Mouse (Mus musculus) ovary, postnatal 36 days (tissue): ENCODE results near the gene Slc47a1.

Experiments used
- DNase-seq: peaks from one replicate; pipeline ENCODE4 v3.0.0; 2022; ENCODE audit warnings: low spot score, mixed read lengths

The Slc47a1 gene

GRCm38 (mm10) chr11:61368668-61369067 lies 9.5 kb downstream of the Slc47a1 start:
- DNase-seq: no peak

- no peak for DNase-seq
Observed at GRCm38 (mm10) chr11:61366517-61367273, 11.4 kb downstream of the Slc47a1 start.

- DNase-seq: no peak
Observed at GRCm38 (mm10) chr11:61365938-61366337, 12.2 kb downstream of the Slc47a1 start.

- no peak for DNase-seq
Observed at GRCm38 (mm10) chr11:61364096-61364495, 14.0 kb downstream of the Slc47a1 start.

- DNase-seq: no peak
Observed at GRCm38 (mm10) chr11:61361515-61362190, 16.5 kb downstream of the Slc47a1 start.

DNA sequence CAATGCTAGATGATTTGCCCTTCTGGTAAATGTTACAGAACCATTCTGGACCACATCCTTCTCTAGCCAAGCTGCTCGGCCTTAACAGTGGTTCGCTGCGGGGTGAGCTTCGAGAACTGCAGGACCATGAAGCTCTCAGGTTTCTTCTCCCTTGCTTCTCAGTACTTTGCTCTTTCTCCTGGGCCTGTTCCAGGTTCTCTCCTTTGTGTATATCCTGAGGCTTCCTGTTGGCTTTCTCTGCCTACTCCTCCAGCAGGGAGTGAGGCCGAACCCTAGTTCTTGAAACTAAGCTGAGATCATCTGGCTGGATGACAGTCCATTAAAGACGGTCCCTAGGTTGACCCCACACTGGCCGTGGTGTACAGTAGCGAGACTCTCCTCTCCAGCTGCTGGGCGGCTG lies 21.5 kb downstream of the Slc47a1 start:
- no peak for DNase-seq

GRCm38 (mm10) chr11:61356111-61356510 lies 22.0 kb downstream of the Slc47a1 start:
- no peak for DNase-seq

DNA sequence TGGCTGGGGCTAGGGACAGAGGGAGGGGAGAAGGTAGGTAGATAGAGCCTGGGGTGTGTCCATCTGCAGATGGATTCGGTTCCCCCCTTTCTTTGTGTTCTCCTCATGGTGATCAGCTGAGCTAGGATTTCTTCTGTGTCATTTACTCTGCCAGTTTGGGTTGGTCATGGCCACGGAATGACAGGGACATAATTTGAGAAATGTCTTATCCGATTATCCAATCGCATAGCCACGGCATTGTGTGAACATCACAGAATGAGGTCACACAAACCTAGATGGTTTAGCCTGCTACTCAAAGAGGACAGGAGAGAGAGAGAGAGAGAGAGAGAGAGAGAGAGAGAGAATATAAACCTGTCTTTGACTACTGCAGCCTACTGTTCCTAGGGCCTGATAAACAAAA lies 22.8 kb downstream of the Slc47a1 start:
- no peak for DNase-seq

- no peak for DNase-seq
Observed at GRCm38 (mm10) chr11:61354346-61354745, 23.8 kb downstream of the Slc47a1 start.

DNA sequence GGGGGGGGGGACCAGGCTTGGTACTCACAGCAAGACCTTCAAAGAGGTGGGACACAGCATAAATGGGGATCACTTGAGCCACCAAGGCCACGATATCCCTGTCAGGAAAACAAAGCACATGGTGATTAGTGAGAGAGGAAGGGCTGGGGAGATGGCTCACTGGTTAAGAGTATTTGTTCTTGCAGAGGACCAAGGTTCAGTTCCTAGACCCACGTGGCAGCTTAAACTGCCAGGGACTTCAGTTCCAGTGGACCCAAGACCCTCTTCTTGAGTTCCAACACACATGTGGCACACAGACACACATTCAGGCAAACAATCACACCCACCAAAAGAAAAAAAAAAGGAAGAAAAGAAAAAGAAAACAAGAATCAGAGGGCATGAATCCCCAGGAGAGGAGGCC lies 25.1 kb downstream of the Slc47a1 start:
- DNase-seq: no peak

DNA sequence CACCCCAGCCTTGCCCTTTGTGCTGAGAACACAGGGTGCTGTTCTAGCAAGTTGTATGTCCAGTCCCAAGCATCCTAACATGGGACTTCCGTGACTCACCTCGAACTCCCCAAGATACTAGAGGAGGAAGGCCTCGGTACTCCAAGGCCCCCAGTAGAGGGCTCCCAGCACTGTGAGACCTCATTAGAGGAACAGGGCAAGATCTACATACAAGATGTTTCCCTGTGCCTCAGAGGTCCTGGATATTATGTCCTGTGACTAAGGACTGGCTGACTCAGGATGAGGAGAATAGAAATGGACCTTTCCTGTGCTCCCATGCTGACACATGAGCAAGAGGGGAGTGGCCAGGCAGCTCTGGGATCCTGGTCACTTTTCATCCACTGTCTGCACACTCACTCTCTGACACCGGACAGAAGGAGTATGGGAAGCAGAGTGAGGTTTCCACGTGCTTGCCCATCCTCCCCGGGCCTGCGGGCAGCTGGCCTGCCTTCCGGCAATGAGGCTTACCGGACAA lies 25.9 kb downstream of the Slc47a1 start:
- no peak for DNase-seq

DNA sequence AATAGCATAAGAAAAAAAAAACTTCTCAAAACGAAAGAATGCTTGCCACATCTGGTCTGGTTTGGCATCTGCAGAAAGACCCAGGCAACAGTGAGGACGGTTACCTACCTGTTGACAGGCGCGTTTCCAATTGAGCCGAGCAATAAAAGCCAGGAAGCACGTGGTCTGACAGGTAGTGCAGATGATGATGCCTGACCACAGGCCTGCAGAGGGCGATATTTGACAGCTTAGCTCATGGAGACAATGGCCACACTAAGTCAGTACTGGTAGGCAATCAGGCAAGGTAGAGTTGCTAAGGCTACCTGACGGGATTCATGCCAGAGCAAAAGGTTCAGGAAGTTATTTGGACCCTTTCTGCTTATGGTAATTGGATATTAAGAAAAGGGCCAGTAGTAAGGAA lies 28.8 kb downstream of the Slc47a1 start:
- peak; percentile 60 for DNase-seq

GRCm38 (mm10) chr11:61346133-61346532 lies 32.0 kb downstream of the Slc47a1 start:
- no peak for DNase-seq

- peak; percentile 44 for DNase-seq
Observed at GRCm38 (mm10) chr11:61342505-61343420, 35.4 kb downstream of the Slc47a1 start, which contains the start of gene Slc47a2. TSS of gene Slc47a2 (minus strand) at chr11:61342860.

DNA sequence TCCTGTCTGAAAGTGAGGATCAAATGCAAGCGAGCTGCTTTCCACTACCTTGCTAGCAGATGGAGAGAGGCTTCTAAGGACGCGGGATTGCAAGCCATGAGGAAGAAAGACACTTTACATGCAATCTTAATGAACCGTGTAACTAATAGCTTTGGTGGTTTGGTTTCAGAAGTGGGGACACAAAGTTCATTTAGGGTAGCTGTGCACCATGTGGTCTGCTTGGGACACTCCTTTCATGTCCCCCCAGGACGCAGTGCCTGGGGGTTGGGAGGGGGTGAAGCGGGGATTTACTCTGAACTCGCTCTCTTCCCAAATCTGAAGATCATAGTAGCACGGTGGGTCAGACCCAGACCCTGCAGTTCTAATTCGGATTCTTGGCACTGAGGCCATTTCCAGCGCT lies 36.2 kb downstream of the Slc47a1 start:
- no peak for DNase-seq

DNA sequence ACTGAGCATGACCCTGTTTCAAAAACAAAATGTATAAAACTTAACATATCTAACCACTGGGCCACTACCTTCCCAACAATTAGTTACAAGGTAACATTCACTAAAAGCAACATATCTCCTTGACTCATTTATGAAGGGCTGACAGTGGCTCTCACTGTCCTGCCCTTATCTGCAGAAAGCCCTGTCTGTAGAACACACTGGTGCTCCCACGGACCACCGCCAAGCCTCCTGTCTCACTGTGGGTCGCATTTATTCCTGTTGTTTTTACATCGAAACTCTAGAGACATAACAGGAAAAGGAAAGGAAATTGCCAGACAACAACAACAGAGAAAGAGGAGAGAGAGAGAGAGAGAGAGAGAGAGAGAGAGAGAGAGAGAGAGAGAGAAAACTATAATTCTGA lies 36.9 kb downstream of the Slc47a1 start:
- DNase-seq: no peak

DNA sequence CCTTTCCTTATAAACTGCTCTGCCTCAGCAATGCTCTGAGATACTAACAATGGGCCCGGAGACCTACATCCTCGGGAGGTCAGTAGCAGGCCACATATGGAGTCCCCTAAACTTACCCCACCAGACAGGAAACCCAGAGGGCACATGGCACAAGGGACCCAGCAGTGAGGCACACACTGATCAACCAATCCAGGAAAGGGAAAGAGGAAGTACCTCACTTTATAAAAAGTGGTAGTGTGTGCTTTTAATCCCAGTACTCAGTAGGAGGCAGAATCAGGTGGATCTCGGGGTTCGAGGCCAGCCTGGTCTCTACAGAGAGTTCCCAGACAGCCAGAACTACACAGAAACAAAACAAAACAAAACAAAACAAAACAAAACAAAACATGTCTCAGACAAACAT lies 37.8 kb downstream of the Slc47a1 start:
- DNase-seq: no peak

DNA sequence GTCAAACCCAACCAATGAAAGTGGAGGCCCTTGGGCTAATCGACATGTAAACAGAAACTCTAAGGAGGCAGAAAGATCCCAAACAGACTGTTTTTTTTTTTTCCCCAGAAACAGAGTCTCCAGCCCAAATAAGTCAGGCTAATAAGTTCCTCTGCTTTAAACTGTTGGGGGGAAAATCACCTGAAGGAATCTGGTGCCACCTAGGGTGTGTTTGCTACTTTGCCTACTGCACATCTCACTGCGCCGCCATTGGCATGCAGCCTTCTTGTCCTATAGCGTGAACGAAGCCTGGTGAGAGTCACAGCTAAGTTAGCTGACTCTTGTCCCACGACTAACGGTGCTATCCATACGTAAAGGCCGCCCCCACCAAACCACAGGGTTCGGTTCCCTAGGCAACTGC lies 40.6 kb downstream of the Slc47a1 start:
- DNase-seq: no peak

- DNase-seq: no peak
Observed at GRCm38 (mm10) chr11:61320904-61321687, 57.0 kb downstream of the Slc47a1 start.

- DNase-seq: no peak
Observed at GRCm38 (mm10) chr11:61319923-61320567, 58.1 kb downstream of the Slc47a1 start.
